Comparison of ENCODE assay signal across 17 mouse cellular contexts in the genomic region with DNA sequence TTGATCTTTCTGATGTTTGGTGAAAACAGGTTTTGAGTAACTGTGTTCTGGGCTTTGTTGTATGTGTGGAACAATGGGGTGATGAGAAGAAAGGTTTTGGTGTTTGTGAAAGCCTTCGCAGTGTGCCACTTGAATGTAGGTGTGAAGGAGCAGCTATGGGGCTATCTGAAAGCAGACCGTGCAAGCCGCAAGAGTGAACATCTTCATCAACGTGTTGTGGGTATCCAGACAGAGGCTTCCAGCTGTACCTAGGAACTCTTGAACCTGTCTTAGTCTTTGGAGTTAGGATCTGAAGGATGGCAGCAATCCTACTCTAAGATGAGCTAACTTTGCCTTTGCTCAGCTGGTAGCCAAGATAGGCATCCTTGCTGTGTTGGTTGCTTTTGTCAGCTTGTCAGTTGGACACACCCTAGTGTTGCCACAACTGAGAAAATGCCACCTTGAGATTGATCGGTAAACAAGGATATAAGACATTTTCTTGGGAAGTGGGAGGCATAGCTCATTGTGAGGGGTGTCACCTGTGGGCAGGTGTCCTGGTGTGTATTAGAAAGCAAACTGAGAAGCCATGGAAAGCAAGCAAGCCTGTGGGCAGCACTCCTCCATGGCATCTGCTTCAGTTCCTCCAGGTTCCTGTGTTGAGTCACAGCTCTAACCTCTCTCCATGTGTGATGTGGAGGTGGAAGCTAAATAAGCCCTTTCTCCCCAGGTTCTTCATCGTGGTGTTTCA. TPM values are rescaled to one million over a fixed set of nuclear protein-coding genes. Genes with fewer than 3 reads are reported as not detected.
DNase-seq lines count a peak whose midpoint lies in the region; ATAC-seq and TF ChIP-seq lines count a peak whose summit lies in the region.
"Had no signal": no experiment of that assay in that cellular context is flagged by ENCODE, and none has a peak within 500 bp of the region (broad histone marks: within the 10 kb centered on the region; RNA-seq: fewer than 3 reads in every experiment).

No protein-coding gene starts in this region.

- peak overlapping the region; percentile 34; the same call in 1 of the 2 replicates for H3K27ac ChIP-seq in liver, embryonic 13.5 days
- H3K27ac ChIP-seq in liver, embryonic 11.5 days (ENCODE audit: low read depth, low read length), result no peak overlapping the region
- H3K27ac ChIP-seq in CH12.LX (ENCODE audit: insufficient read depth, low read depth), result no peak overlapping the region
- H3K27ac ChIP-seq: forebrain, embryonic 15.5 days; kidney, embryonic 15.5 days; limb, embryonic 15.5 days; lung, embryonic 15.5 days; neural tube, embryonic 12.5 days; stomach, embryonic 15.5 days had no signal

- TF ChIP-seq POLR2A in CH12.LX (IDR thresholded peaks at IDR 0.05; ENCODE audit: low read depth, low read length), result peak; percentile 33; the same call in 1 of the 2 replicates

- no peak for TF ChIP-seq CTCF in CH12.LX (conservative IDR thresholded peaks at IDR 0.05 in 1 of 2, IDR thresholded peaks at IDR 0.05 in 1 of 2; ENCODE audit: low read depth in 2 of 2, low read length in 2 of 2)

- no peaks in the 10 kb centered on the region for H3K27me3 ChIP-seq in liver, embryonic 13.5 days
- H3K27me3 ChIP-seq in liver, embryonic 11.5 days (replicated peaks; ENCODE audit: control insufficient read depth, insufficient read depth, low read length), result no peaks in the 10 kb centered on the region
- no peaks in the 10 kb centered on the region for H3K27me3 ChIP-seq in CH12.LX (replicated peaks)
- H3K27me3 ChIP-seq: forebrain, embryonic 15.5 days; kidney, embryonic 15.5 days; limb, embryonic 15.5 days; lung, embryonic 15.5 days; neural tube, embryonic 12.5 days; stomach, embryonic 15.5 days had no signal

- no peak for ATAC-seq in liver, embryonic 13.5 days (ENCODE audit: low read depth)
- no peak for ATAC-seq in liver, embryonic 11.5 days (replicated peaks; ENCODE audit: low FRiP score)

- TF ChIP-seq EP300 in CH12.LX (IDR thresholded peaks at IDR 0.05; ENCODE audit: low read length), result no peak

- peaks cover 13% of the 10 kb centered on the region for H3K79me2 ChIP-seq in CH12.LX (replicated peaks; ENCODE audit: control insufficient read depth, extremely low read depth, insufficient read depth, poor library complexity, severe bottlenecking)

- no peak overlapping the region for H3K9ac ChIP-seq in liver, embryonic 13.5 days
- no peak overlapping the region for H3K9ac ChIP-seq in liver, embryonic 11.5 days (ENCODE audit: low read depth, low read length)
- H3K9ac ChIP-seq in CH12.LX (ENCODE audit: insufficient read depth, low read depth), result no peak overlapping the region
- H3K9ac ChIP-seq: forebrain, embryonic 15.5 days; kidney, embryonic 15.5 days; limb, embryonic 15.5 days; lung, embryonic 15.5 days; neural tube, embryonic 12.5 days; stomach, embryonic 15.5 days had no signal

- TF ChIP-seq RAD21 in CH12.LX (IDR thresholded peaks at IDR 0.05; ENCODE audit: low read depth, low read length), result no peak

- no peaks in the 10 kb centered on the region for H3K9me3 ChIP-seq in liver, embryonic 13.5 days (replicated peaks)
- no peaks in the 10 kb centered on the region for H3K9me3 ChIP-seq in liver, embryonic 11.5 days (ENCODE audit: control insufficient read depth, low read length)
- no peaks in the 10 kb centered on the region for H3K9me3 ChIP-seq in CH12.LX (replicated peaks; ENCODE audit: low read length)
- H3K9me3 ChIP-seq: forebrain, embryonic 15.5 days; kidney, embryonic 15.5 days; limb, embryonic 15.5 days; lung, embryonic 15.5 days; stomach, embryonic 15.5 days had no signal

- in situ Hi-C loops in CH12.LX (cut with MboI; ENCODE audit: low pct_ligation_motif_present, low pct_unique_long_range_greater_than_20kb, low sequenced_read_pairs), result no loop called here

- H3K36me3 ChIP-seq in liver, embryonic 13.5 days, result peaks cover 57% of the 10 kb centered on the region
- H3K36me3 ChIP-seq in liver, embryonic 11.5 days (ENCODE audit: control insufficient read depth, insufficient read depth, low read length), result peaks cover 41% of the 10 kb centered on the region
- peaks cover 35 to 57% of the 10 kb centered on the region in 2 experiments for H3K36me3 ChIP-seq in CH12.LX (replicated peaks in 1 of 2; ENCODE audit: control insufficient read depth in 1 of 2, insufficient read depth in 1 of 2, low read length in 1 of 2)

- 81% methylated on average over 6 of the region's 6 CpGs for WGBS in liver, embryonic 13.5 days (ENCODE audit: insufficient replicate concordance)
- 78% methylated on average over 6 of the region's 6 CpGs for WGBS in liver, embryonic 11.5 days

- peaks cover 20% of the 10 kb centered on the region for H3K4me1 ChIP-seq in liver, embryonic 13.5 days (replicated peaks)
- H3K4me1 ChIP-seq in liver, embryonic 11.5 days (replicated peaks; ENCODE audit: control insufficient read depth, insufficient read depth, low read length), result peaks cover 13% of the 10 kb centered on the region
- H3K4me1 ChIP-seq in CH12.LX (ENCODE audit: control insufficient read depth in 1 of 2, insufficient read depth in 2 of 2), result peaks cover 0 to 23% of the 10 kb centered on the region in 2 experiments; a peak in 2 of 4 replicates

- peak; percentile 53 to 71 for DNase-seq in frontal cortex, postnatal 36 days (ENCODE audit: low spot score in 2 of 2)
- DNase-seq in frontal cortex, postnatal 10 days (ENCODE audit: low spot score in 2 of 2), result no peak
- no peak for DNase-seq in liver, embryonic 13.5 days
- no peak for DNase-seq in liver, embryonic 11.5 days (ENCODE audit: low spot score)
- DNase-seq in CH12.LX (ENCODE audit: extremely low read depth), result peak; percentile 9
- peak; percentile 30 for DNase-seq in induced T-regulatory cell, adult 2 months (ENCODE audit: low read depth)
- no peak for DNase-seq in cerebellum, adult 8-10 months
- DNase-seq: adrenal gland, postnatal 25 days; cerebellum, adult 2 months; gastrocnemius, postnatal 14 days; spleen, adult 18-20 months had no signal

- no peak overlapping the region for H3K4me2 ChIP-seq in liver, embryonic 13.5 days
- no peak overlapping the region for H3K4me2 ChIP-seq in liver, embryonic 11.5 days
- no peak overlapping the region for H3K4me2 ChIP-seq in CH12.LX (ENCODE audit: insufficient read depth, low read depth, poor library complexity, severe bottlenecking)
- H3K4me2 ChIP-seq: forebrain, embryonic 15.5 days; kidney, embryonic 15.5 days; limb, embryonic 15.5 days; lung, embryonic 15.5 days; neural tube, embryonic 12.5 days; stomach, embryonic 15.5 days had no signal

- dilution Hi-C loops in CH12.LX (cut with MboI; ENCODE audit: extremely low pct_ligation_motif_present, extremely low pct_unique_long_range_greater_than_20kb, low sequenced_read_pairs), result no loop called here

- H3K4me3 ChIP-seq in liver, embryonic 13.5 days (replicated peaks), result no peak overlapping the region
- H3K4me3 ChIP-seq in liver, embryonic 11.5 days (ENCODE audit: low read depth, low read length), result no peak overlapping the region
- no peak overlapping the region for H3K4me3 ChIP-seq in CH12.LX (replicated peaks in 1 of 3; ENCODE audit: low read depth in 2 of 3, low read length in 2 of 3, poor library complexity in 1 of 3)
- H3K4me3 ChIP-seq: forebrain, embryonic 15.5 days; kidney, embryonic 15.5 days; limb, embryonic 15.5 days; lung, embryonic 15.5 days; neural tube, embryonic 12.5 days; stomach, embryonic 15.5 days had no signal

TF ChIP-seq in CH12.LX, 34 proteins besides CTCF, POLR2A, EP300 and RAD21:
- TF ChIP-seq ZNF384 (IDR thresholded peaks at IDR 0.05; ENCODE audit: low read depth, low read length), result no peak
- TF ChIP-seq TCF12 (IDR thresholded peaks at IDR 0.05; ENCODE audit: low read depth, low read length), result no peak
- TF ChIP-seq KAT2A (IDR thresholded peaks at IDR 0.05; ENCODE audit: insufficient replicate concordance, low read length), result no peak

RNA-seq across cellular contexts. Expression of a gene that starts 5.1 kb away (rescaled TPM):
- 680 and 730 TPM in 2 replicates for polyA plus RNA-seq in liver, embryonic 13.5 days (2015; fragmentation: Nextera tagmentation; extraction: Ambion mirVana)
- polyA plus RNA-seq in liver, embryonic 11.5 days (2014; fragmentation: Nextera tagmentation; extraction: Ambion mirVana), result 946 and 1,034 TPM in 2 replicates
- 698 and 751 TPM in 2 replicates for total RNA-seq in CH12.LX (2012; rRNA removed)
- 1,876 and 2,057 TPM in 2 replicates for total RNA-seq in CH12.LX (2014; rRNA removed)
- polyA plus RNA-seq in CH12.LX (2012; ENCODE audit: insufficient read length, low read depth), result 1,607 and 1,716 TPM in 2 replicates

Comparison
In these comparisons a context has a peak if more than half of its experiments do, and no peak if none do; other contexts are left out.
1. DNase-seq: peak in frontal cortex, postnatal 36 days (2 of 2), CH12.LX (single experiment) and induced T-regulatory cell, adult 2 months (single experiment); none in frontal cortex, postnatal 10 days (0 of 2), liver, embryonic 13.5 days (single experiment), liver, embryonic 11.5 days (single experiment) and cerebellum, adult 8-10 months (single experiment).